Mouse (Mus musculus): ENCODE results near the gene Snu13. TPM values are rescaled to one million over a fixed set of nuclear protein-coding genes. Genes with fewer than 3 reads are reported as not detected.

Snu13 gene
- polyA plus RNA-seq, 1 experiment from 2014 or later: 130 TPM

DNA sequence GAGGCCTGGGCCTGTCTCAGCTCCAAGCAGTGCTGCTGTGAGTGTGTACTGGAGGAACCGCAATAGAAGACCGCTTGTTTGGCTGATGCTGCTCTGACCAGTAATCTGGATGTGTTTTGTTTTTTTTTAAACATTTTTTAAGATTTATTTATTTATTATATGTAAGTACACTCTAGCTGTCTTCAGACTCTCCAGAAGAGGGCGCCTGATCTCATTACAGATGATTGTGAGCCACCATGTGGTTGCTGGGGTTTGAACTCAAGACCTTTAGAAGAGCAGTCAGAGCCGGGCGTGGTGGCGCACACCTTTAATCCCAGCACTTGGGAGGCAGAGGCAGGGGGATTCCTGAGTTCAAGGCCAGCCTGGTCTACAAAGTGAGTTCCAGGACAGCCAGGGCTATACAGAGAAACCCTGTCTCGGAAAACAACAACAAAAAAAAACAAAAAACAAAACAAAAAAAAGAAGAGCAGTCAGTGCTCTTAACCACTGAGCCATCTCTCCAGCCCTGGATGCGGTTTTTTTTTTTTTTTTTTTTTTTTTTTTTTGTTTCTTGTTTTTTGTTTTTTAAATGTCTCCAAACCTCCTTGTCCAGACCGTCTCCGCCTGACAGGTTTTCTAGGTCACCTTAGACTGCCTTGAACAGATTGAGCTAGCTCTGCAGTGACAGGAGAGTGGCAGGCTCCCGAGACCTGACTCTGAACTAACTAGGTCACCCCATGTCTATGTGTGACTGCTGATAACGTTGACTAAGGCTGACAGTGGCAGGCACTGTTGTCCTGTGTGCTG, 11.3 kb downstream of the Snu13 start:
- Histone ChIP-seq H3K27me3 (ENCODE audit: control insufficient read depth, insufficient read depth, low read length) (no peaks in the 10 kb centered on the region), H3K4me2 (replicated peaks; ENCODE audit: low read depth) (no peak overlapping the region), H3K9ac (ENCODE audit: low read length) (no peak overlapping the region), H3K27ac (replicated peaks) (no peak overlapping the region), H3K4me3 (ENCODE audit: low read depth, low read length) (no peak overlapping the region), H3K36me3 (ENCODE audit: control insufficient read depth, insufficient read depth, low read length) (peaks cover 12% of the 10 kb centered on the region), H3K9me3 (ENCODE audit: control insufficient read depth, low read length) (no peaks in the 10 kb centered on the region), H3K4me1 (replicated peaks; ENCODE audit: control insufficient read depth, insufficient read depth) (no peaks in the 10 kb centered on the region)
- no peak for DNase-seq (ENCODE audit: low spot score)
- 79% methylated on average over 12 of the region's 12 CpGs for WGBS
- peak; percentile 27; the same call in 1 of the 2 replicates for ATAC-seq (ENCODE audit: low FRiP score, low TSS enrichment)
- no peak for TF ChIP-seq EP300 (optimal IDR thresholded peaks at IDR 0.05)
- peak; percentile 62 for TF ChIP-seq CTCF (IDR thresholded peaks at IDR 0.05; ENCODE audit: low read depth)

DNA sequence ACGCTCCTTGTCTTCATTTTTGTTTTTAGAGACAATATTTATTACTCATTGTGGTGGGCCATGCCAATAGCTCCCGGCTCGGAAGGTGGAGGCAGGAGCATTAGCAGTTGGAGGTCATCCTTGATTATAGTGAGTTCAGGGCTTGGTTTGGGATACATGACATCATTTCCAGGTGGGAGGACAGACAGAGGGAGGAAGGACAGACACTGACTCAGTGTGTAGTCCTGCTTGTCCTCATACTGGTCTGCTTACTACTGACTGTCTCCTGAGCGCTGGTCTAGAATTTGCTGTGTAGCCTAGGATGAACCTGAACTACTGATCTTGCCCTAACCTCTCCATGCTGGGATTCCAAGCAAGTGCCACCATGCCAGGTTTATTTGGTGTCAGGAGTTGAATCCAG, 13.6 kb downstream of the Snu13 start, which contains the start of gene Desi1:
Desi1 (minus strand) TSS at position 101 of the 400 bp plus-strand sequence.
- Histone ChIP-seq H3K4me3 (ENCODE audit: low read depth, low read length) (no peak within 1 kb of the TSS), H3K9me3 (ENCODE audit: control insufficient read depth, low read length) (no peaks in the 10 kb centered on the region), H3K9ac (ENCODE audit: low read length) (no peak within 1 kb of the TSS), H3K4me2 (replicated peaks; ENCODE audit: low read depth) (no peak within 1 kb of the TSS), H3K27ac (replicated peaks) (no peak within 1 kb of the TSS), H3K4me1 (replicated peaks; ENCODE audit: control insufficient read depth, insufficient read depth) (no peaks in the 10 kb centered on the region), H3K27me3 (ENCODE audit: control insufficient read depth, insufficient read depth, low read length) (no peaks in the 10 kb centered on the region), H3K36me3 (ENCODE audit: control insufficient read depth, insufficient read depth, low read length) (peaks cover 9% of the 10 kb centered on the region)
- WGBS: 89% methylated on average over 4 of the region's 4 CpGs
- TF ChIP-seq EP300 (optimal IDR thresholded peaks at IDR 0.05): no peak
- no peak for TF ChIP-seq CTCF (IDR thresholded peaks at IDR 0.05; ENCODE audit: low read depth)
- DNase-seq (ENCODE audit: low spot score): no peak
- ATAC-seq (ENCODE audit: low FRiP score, low TSS enrichment): no peak

DNA sequence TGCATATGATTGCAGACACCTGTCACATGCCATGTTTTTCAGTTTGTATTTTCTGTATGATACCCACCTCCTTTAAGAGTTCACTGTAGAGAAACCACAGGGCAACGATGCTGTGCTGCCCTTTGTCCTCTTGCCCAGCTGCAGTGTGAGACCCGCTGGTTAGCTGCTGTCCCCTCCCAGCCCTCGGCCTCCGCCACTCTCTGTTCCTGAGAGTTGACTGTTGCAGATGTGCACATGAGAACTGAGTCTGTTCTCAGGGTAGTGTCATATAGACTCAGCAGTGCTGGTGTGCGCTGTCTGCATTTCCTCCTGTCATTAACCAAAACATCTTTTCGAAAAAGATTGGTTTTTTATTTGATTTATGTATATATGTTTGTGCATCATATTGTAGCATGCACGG, 15.0 kb downstream of the Snu13 start:
- Histone ChIP-seq H3K36me3 (ENCODE audit: control insufficient read depth, insufficient read depth, low read length) (peaks cover 11% of the 10 kb centered on the region), H3K27ac (replicated peaks) (no peak overlapping the region)

DNA sequence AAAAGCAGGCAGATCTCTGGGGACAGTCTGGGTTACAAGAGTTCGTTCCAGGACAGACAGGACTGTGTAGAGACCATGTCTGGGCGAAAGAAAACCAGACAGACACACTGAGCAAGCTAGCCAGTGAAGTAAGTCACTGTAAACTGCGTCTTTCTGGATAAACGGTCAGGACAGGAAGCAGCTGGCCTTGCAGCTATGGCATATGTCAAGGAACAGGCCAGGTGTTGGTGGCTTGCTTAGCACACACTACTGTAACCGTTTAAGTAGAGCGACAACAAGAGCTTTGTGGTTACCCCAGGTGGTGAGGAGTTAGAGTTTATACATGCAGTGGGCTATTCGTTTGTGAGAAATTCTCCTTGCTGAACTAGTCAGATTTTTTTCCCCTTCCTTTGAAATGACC, 19.7 kb downstream of the Snu13 start:
- H3K36me3 ChIP-seq (ENCODE audit: control insufficient read depth, insufficient read depth, low read length): peaks cover 14% of the 10 kb centered on the region
- no peak for DNase-seq (ENCODE audit: low spot score)
- no peak for ATAC-seq (ENCODE audit: low FRiP score, low TSS enrichment)
- H3K27me3 ChIP-seq (ENCODE audit: control insufficient read depth, insufficient read depth, low read length): no peaks in the 10 kb centered on the region
- TF ChIP-seq EP300 (optimal IDR thresholded peaks at IDR 0.05) (no peak), CTCF (IDR thresholded peaks at IDR 0.05; ENCODE audit: low read depth) (no peak)
- H3K9ac ChIP-seq (ENCODE audit: low read length): no peak overlapping the region
- H3K9me3 ChIP-seq (ENCODE audit: control insufficient read depth, low read length): no peaks in the 10 kb centered on the region
- H3K4me3 ChIP-seq (ENCODE audit: low read depth, low read length): no peak overlapping the region
- H3K4me2 ChIP-seq (replicated peaks; ENCODE audit: low read depth): no peak overlapping the region
- 73% methylated on average over 7 of the region's 7 CpGs for WGBS
- H3K27ac ChIP-seq (replicated peaks): no peak overlapping the region
- H3K4me1 ChIP-seq (replicated peaks; ENCODE audit: control insufficient read depth, insufficient read depth): no peaks in the 10 kb centered on the region

More for the DNA sequence above, 15.0 kb downstream of the Snu13 start:
- Histone ChIP-seq H3K9ac (ENCODE audit: low read length) (no peak overlapping the region), H3K27me3 (ENCODE audit: control insufficient read depth, insufficient read depth, low read length) (no peaks in the 10 kb centered on the region), H3K4me2 (replicated peaks; ENCODE audit: low read depth) (no peak overlapping the region), H3K4me3 (ENCODE audit: low read depth, low read length) (no peak overlapping the region), H3K4me1 (replicated peaks; ENCODE audit: control insufficient read depth, insufficient read depth) (no peaks in the 10 kb centered on the region), H3K9me3 (ENCODE audit: control insufficient read depth, low read length) (no peaks in the 10 kb centered on the region)
- TF ChIP-seq EP300 (optimal IDR thresholded peaks at IDR 0.05) (no peak), CTCF (IDR thresholded peaks at IDR 0.05; ENCODE audit: low read depth) (no peak)
- WGBS: 90% methylated on average over 7 of the region's 7 CpGs
- ATAC-seq (ENCODE audit: low FRiP score, low TSS enrichment) (no peak), DNase-seq (ENCODE audit: low spot score) (no peak)

DNA sequence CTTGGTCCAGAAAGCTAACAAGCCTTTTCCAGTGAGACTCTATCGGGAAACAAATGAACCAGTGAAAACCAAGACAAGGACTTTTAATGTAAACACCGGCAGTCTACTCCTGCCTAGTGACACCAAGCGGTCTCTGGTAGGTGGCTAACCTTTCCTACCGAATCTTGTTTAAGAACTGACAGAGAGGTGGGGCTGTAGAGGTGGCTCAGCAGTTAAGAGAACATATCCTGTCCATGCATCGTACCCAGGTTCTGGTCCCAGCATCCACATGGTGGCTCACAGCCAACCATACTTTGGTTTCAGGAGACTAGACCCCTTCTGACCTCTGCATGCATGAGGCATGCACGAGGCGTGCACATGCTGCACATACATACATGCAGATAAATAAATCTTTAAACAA, 20.1 kb downstream of the Snu13 start:
- H3K4me3 ChIP-seq (ENCODE audit: low read depth, low read length): no peak overlapping the region
- no peaks in the 10 kb centered on the region for H3K9me3 ChIP-seq (ENCODE audit: control insufficient read depth, low read length)
- no peak overlapping the region for H3K9ac ChIP-seq (ENCODE audit: low read length)
- H3K27me3 ChIP-seq (ENCODE audit: control insufficient read depth, insufficient read depth, low read length): no peaks in the 10 kb centered on the region
- ATAC-seq (ENCODE audit: low FRiP score, low TSS enrichment) (no peak), DNase-seq (ENCODE audit: low spot score) (no peak)
- peaks cover 15% of the 10 kb centered on the region for H3K36me3 ChIP-seq (ENCODE audit: control insufficient read depth, insufficient read depth, low read length)
- WGBS: 86% methylated on average over 7 of the region's 7 CpGs
- no peak overlapping the region for H3K27ac ChIP-seq (replicated peaks)
- H3K4me1 ChIP-seq (replicated peaks; ENCODE audit: control insufficient read depth, insufficient read depth): no peaks in the 10 kb centered on the region
- no peak overlapping the region for H3K4me2 ChIP-seq (replicated peaks; ENCODE audit: low read depth)
- no peak for TF ChIP-seq CTCF (IDR thresholded peaks at IDR 0.05; ENCODE audit: low read depth)

DNA sequence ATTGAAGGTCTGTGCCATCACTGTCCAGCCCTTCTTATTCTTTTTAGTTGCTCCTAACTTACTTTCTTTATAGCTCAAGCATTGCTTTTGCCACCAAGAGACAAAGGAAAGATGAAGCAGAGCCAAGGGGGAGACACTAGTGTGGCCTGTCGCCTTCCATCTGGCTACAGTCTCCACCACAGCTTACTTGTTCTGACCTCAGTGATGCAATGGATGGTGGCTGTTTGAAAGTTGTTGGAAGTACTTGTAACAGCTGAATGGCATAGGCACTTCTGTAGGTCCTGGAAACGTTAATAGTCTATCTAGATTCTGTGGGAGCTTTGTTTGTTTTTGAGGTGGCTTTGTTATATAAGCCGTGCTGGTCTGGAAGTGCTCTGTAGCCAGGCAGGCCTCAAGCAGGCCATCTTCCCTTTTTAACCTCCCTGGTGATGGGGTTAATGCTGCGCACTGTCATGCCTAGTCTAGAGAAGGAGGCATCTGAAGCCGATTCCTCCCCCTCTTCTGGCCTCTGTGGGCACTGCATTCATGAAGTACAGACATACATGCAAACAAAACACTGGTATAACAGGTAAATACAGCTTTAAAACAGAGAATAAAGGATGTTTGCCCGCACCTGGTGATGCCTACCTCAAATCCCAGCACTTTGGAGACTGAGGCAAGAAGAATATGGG, 23.3 kb downstream of the Snu13 start:
- 85% methylated on average over 6 of the region's 6 CpGs for WGBS
- Histone ChIP-seq H3K9ac (ENCODE audit: low read length) (no peak overlapping the region), H3K27me3 (ENCODE audit: control insufficient read depth, insufficient read depth, low read length) (no peaks in the 10 kb centered on the region), H3K4me1 (replicated peaks; ENCODE audit: control insufficient read depth, insufficient read depth) (no peaks in the 10 kb centered on the region), H3K27ac (replicated peaks) (no peak overlapping the region), H3K36me3 (ENCODE audit: control insufficient read depth, insufficient read depth, low read length) (peaks cover 14% of the 10 kb centered on the region), H3K4me2 (replicated peaks; ENCODE audit: low read depth) (no peak overlapping the region), H3K9me3 (ENCODE audit: control insufficient read depth, low read length) (no peaks in the 10 kb centered on the region), H3K4me3 (ENCODE audit: low read depth, low read length) (no peak overlapping the region)
- DNase-seq (ENCODE audit: low spot score): no peak
- TF ChIP-seq CTCF (IDR thresholded peaks at IDR 0.05; ENCODE audit: low read depth) (peak; percentile 4; the same call in 1 of the 2 replicates), EP300 (optimal IDR thresholded peaks at IDR 0.05) (no peak)
- no peak for ATAC-seq (ENCODE audit: low FRiP score, low TSS enrichment)

Data from stomach, postnatal 0 days (tissue).